Mouse (Mus musculus) hindbrain, embryonic 11.5 days (tissue): ENCODE results near the gene Efemp1. TPM values are rescaled to one million over a fixed set of nuclear protein-coding genes. Genes with fewer than 3 reads are reported as not detected.

Source experiments
- ATAC-seq: fragments of 200-750 bp; cut with Nextera tagmentation; 2 replicates; pipeline ENCODE4 v1.8.0; 2017; ENCODE audit warnings: mild to moderate bottlenecking, moderate TSS enrichment, moderate library complexity; ENCODE audit not compliant: low FRiP score
- DNase-seq: peaks from one replicate; pipeline ENCODE4 v3.0.0-alpha.2; 2015; ENCODE audit warnings: low spot score
- H3K27ac ChIP-seq: fragments of 300-500 bp; sonication (generic); 2 replicates; pipeline ENCODE4 v1.5.1; 2014; ENCODE audit warnings: mild to moderate bottlenecking, low read depth, low read length
- H3K27me3 ChIP-seq: fragments of 300-500 bp; sonication (generic); 2 replicates; pipeline ENCODE4 v1.6.1; 2014; ENCODE audit warnings: mild to moderate bottlenecking, low read length, moderate library complexity, mixed read lengths; ENCODE audit not compliant: control insufficient read depth, insufficient read depth
- H3K36me3 ChIP-seq: fragments of 300-500 bp; sonication (generic); 2 replicates; pipeline ENCODE4 v1.6.1; 2014; ENCODE audit warnings: mild to moderate bottlenecking, low read length, moderate library complexity, mixed read lengths; ENCODE audit not compliant: control insufficient read depth, insufficient read depth
- H3K4me1 ChIP-seq: fragments of 300-500 bp; sonication (generic); replicated peaks from 2 replicates; pipeline ENCODE4 v1.6.1; 2014; ENCODE audit warnings: low read length, mixed read lengths; ENCODE audit not compliant: control insufficient read depth, insufficient read depth
- H3K4me2 ChIP-seq: fragments of 300-500 bp; sonication (generic); replicated peaks from 2 replicates; pipeline ENCODE4 v1.6.1; 2014; ENCODE audit warnings: mild to moderate bottlenecking, low read depth, low read length
- H3K4me3 ChIP-seq: fragments of 300-500 bp; sonication (generic); 2 replicates; pipeline ENCODE4 v1.5.1; 2014; ENCODE audit warnings: low read depth, low read length
- H3K9ac ChIP-seq: fragments of 300-500 bp; sonication (generic); 2 replicates; pipeline ENCODE4 v1.6.1; 2014; ENCODE audit warnings: low read depth, low read length
- H3K9me3 ChIP-seq: fragments of 300-500 bp; sonication (generic); 2 replicates; pipeline ENCODE4 v1.6.1; 2016; ENCODE audit warnings: low read length; ENCODE audit not compliant: control insufficient read depth
- WGBS: fragments of 180-500 bp; shearing (Covaris S2); extraction: QIAGEN DNeasy Blood & Tissue Kit; methylation state at CpG from one replicate; pipeline ENCODE4 v1.1.7; 2014; 5-methylcytosine and 5-hydroxymethylcytosine counted together
- polyA plus RNA-seq: library from polyadenylated mRNA; unstranded; fragments of >200 nt; fragmentation: Nextera tagmentation; extraction: Ambion mirVana; gene quantifications from 2 replicates; pipeline ENCODE4 v1.2.1, GENCODE M21; 2014

Gene Efemp1
- polyA plus RNA-seq, 1 experiment from 2014 or later: 18.2 TPM

GRCm38 (mm10) chr11:28904596-28904995, 51.6 kb downstream of the Efemp1 start:
- H3K9me3 ChIP-seq: no peaks in the 10 kb centered on the region
- H3K4me2 ChIP-seq: no peak overlapping the region
- no peak for ATAC-seq
- H3K36me3 ChIP-seq: no peaks in the 10 kb centered on the region
- DNase-seq: no peak
- 85% methylated on average over 2 of the region's 2 CpGs for WGBS
- no peaks in the 10 kb centered on the region for H3K27me3 ChIP-seq
- no peak overlapping the region for H3K4me3 ChIP-seq
- no peak overlapping the region for H3K27ac ChIP-seq
- H3K9ac ChIP-seq: no peak overlapping the region
- no peaks in the 10 kb centered on the region for H3K4me1 ChIP-seq

DNA sequence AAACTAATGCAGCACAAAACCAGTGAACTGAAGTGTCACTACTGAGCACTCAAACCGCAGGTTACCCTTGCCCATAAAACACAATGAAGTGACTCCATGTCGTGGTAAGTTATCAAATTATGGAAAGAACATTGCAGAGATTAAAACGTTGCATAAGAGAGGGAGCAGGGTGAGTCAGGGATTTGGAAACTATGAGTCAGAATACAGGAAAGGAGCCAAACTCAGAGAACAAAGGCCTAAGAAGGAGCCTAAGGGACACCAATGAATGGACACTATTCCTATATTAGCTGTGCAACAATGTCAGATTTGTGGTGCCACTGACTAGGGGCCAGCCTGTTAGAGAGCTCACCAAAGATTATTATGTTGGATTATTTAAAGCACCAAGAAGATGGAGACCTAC, 53.3 kb downstream of the Efemp1 start:
- Histone ChIP-seq H3K4me3 (no peak overlapping the region), H3K9me3 (no peaks in the 10 kb centered on the region), H3K27ac (no peak overlapping the region), H3K27me3 (no peaks in the 10 kb centered on the region), H3K36me3 (no peaks in the 10 kb centered on the region), H3K4me1 (no peaks in the 10 kb centered on the region), H3K9ac (no peak overlapping the region), H3K4me2 (no peak overlapping the region)
- DNase-seq: no peak
- 84% methylated on average over 3 of the region's 3 CpGs for WGBS
- ATAC-seq: no peak

DNA sequence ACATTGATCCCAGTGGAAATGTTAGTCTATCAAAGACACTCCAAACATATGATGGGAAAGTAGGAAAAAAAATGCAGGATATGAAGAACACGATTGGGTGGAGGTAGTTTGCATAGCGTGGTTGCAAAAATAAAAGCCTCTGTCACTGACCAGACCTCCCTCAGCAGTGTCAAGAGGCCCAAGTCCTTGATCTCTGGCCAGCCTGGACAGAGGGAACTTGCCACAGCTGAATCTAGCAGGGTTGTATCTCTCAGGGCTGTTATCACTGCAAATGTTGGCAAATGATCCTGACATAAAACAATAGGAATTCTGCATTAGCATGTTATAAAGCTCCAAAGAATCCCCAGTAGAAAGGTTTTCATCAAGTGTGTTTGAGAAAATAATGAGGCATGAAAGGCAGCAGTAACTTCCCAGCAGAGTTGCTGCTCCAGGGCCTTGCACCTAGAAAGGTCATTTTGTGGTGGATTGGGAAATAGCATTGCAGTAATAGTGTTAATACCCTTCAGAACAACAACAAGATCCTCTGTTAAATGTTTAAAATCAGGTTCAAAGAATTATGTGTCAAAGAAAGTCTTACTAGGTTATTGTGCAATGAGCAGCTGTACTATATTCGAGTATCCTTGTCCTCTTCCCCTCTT, 56.0 kb downstream of the Efemp1 start:
- Histone ChIP-seq H3K4me3 (no peak overlapping the region), H3K27me3 (no peaks in the 10 kb centered on the region), H3K36me3 (no peaks in the 10 kb centered on the region), H3K27ac (no peak overlapping the region), H3K9me3 (no peaks in the 10 kb centered on the region), H3K4me1 (no peaks in the 10 kb centered on the region), H3K4me2 (no peak overlapping the region), H3K9ac (no peak overlapping the region)
- DNase-seq (no peak), ATAC-seq (no peak)
- 67% methylated on average over 3 of the region's 3 CpGs for WGBS

DNA sequence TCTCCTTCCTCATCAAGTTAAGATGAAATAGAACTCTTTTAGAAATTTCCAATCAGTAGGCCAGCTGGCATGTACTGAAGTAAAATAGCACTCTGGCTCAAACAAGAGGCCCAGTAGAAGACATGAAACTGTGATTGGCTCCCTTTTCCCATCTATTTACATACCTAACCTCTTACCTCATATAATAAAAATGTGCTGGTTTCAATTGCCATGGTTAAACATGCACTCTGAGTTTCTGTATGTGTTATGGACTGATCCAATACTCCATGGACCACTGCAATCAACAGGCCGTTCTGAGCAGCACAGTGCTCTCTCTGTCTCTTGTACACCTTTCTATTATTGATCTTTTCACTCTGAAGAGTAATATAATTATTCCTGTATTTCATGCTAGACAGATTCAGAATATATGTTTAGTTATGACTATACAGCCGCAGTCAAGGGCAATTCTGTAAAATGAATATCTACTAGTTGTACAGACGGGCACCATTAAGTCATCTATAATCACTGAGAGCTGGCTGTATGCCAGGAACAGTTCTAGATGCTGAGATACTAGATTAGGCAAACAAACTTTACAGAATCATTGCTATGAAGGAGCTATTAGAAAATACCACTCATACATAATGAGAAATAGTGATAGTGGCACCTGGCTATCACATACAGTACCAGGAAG, 59.6 kb downstream of the Efemp1 start:
- H3K27ac ChIP-seq: no peak overlapping the region
- H3K27me3 ChIP-seq: no peaks in the 10 kb centered on the region
- no peak overlapping the region for H3K9ac ChIP-seq
- no peak overlapping the region for H3K4me2 ChIP-seq
- no peak for DNase-seq
- no peaks in the 10 kb centered on the region for H3K4me1 ChIP-seq
- no peak overlapping the region for H3K4me3 ChIP-seq
- H3K9me3 ChIP-seq: no peaks in the 10 kb centered on the region
- no peaks in the 10 kb centered on the region for H3K36me3 ChIP-seq
- ATAC-seq: no peak
- WGBS: 90% methylated on average over 3 of the region's 3 CpGs

DNA sequence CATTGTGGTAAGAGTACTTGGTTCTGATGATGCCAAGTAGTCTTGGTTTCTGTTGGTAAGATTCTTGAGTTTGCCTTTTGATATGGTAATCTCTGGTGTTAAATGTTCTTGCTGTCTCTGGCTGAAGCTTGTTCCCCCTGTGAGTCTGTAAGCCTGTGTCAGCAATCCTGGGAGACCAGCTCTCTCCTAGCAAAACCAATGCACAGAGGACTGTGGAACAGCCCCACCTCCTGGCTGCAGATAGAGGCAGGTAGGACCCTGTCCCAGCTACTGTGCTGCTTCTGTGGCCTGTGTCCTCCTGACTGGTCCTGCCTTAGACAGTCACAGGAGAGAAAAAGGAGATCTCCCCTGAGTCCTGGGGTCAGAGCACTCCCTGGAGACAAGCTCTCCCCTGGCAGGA, 81.4 kb downstream of the Efemp1 start:
- no peak overlapping the region for H3K9ac ChIP-seq
- no peaks in the 10 kb centered on the region for H3K4me1 ChIP-seq
- no peaks in the 10 kb centered on the region for H3K27me3 ChIP-seq
- no peaks in the 10 kb centered on the region for H3K36me3 ChIP-seq
- H3K4me3 ChIP-seq: no peak overlapping the region
- H3K4me2 ChIP-seq: no peak overlapping the region
- DNase-seq (no peak), ATAC-seq (no peak)
- H3K9me3 ChIP-seq: no peaks in the 10 kb centered on the region
- no peak overlapping the region for H3K27ac ChIP-seq

- no peak overlapping the region for H3K4me2 ChIP-seq
- no peaks in the 10 kb centered on the region for H3K36me3 ChIP-seq
- no peak overlapping the region for H3K4me3 ChIP-seq
- H3K4me1 ChIP-seq: no peaks in the 10 kb centered on the region
- no peak overlapping the region for H3K27ac ChIP-seq
- DNase-seq (no peak), ATAC-seq (no peak)
- whole genome bisulfite sequencing: 95% methylated on average over 1 of the region's 1 CpGs
- H3K27me3 ChIP-seq: no peaks in the 10 kb centered on the region
- no peaks in the 10 kb centered on the region for H3K9me3 ChIP-seq
- H3K9ac ChIP-seq: no peak overlapping the region
These were observed 86.6 kb downstream of the Efemp1 start for GRCm38 (mm10) chr11:28939651-28940050.

GRCm38 (mm10) chr11:28951586-28952210, 98.7 kb downstream of the Efemp1 start:
- no peak for DNase-seq
- H3K4me3 ChIP-seq: no peak overlapping the region
- H3K4me2 ChIP-seq: no peak overlapping the region
- 75% methylated on average over 2 of the region's 2 CpGs for WGBS
- no peak overlapping the region for H3K9ac ChIP-seq
- ATAC-seq: no peak
- H3K36me3 ChIP-seq: no peaks in the 10 kb centered on the region
- H3K4me1 ChIP-seq: no peaks in the 10 kb centered on the region
- H3K27me3 ChIP-seq: no peaks in the 10 kb centered on the region
- no peak overlapping the region for H3K27ac ChIP-seq
- no peaks in the 10 kb centered on the region for H3K9me3 ChIP-seq

GRCm38 (mm10) chr11:28954673-28955304, 101.8 kb downstream of the Efemp1 start:
- Histone ChIP-seq H3K9me3 (no peaks in the 10 kb centered on the region), H3K27me3 (no peaks in the 10 kb centered on the region), H3K36me3 (no peaks in the 10 kb centered on the region), H3K4me1 (no peaks in the 10 kb centered on the region), H3K4me3 (no peak overlapping the region), H3K9ac (no peak overlapping the region), H3K27ac (no peak overlapping the region), H3K4me2 (no peak overlapping the region)
- DNase-seq (no peak), ATAC-seq (no peak)
- 72% methylated on average over 6 of the region's 6 CpGs for WGBS
